Mouse (Mus musculus) ES-E14 (cell line): Measurements from ENCODE around the gene Ryr1. TPM values are rescaled to one million over a fixed set of nuclear protein-coding genes. Genes with fewer than 3 reads are reported as not detected.

Experiments used
- DNase-seq: peaks from one replicate; pipeline ENCODE4 v3.0.0-alpha.2; 2013; ENCODE audit warnings: low read depth, low spot score
- H3K27ac ChIP-seq: 2 replicates; pipeline ENCODE4 v1.5.1; 2012; ENCODE audit warnings: low read depth, mild to moderate bottlenecking, low read length, moderate library complexity, mixed read lengths; ENCODE audit not compliant: poor library complexity, insufficient read depth, severe bottlenecking
- H3K36me3 ChIP-seq: 2 replicates; pipeline ENCODE4 v1.6.1; 2012; ENCODE audit warnings: mild to moderate bottlenecking, low read length, moderate library complexity, mixed read lengths; ENCODE audit not compliant: control insufficient read depth, poor library complexity, insufficient read depth, severe bottlenecking
- H3K4me1 ChIP-seq, 2 experiments: fragments of 150-350 bp in 1 of 2; sonication (generic) in 1 of 2; 2 replicates each; pipeline ENCODE4 v1.6.1; 2012; ENCODE audit warnings: low read length in 2 of 2, mild to moderate bottlenecking in 1 of 2, mixed read lengths in 1 of 2; ENCODE audit not compliant: control insufficient read depth in 2 of 2, insufficient read depth in 2 of 2, poor library complexity in 1 of 2
- H3K4me3 ChIP-seq, 2 experiments: fragments of 150-350 bp in 1 of 2; sonication (generic) in 1 of 2; 2 replicates each; pipeline ENCODE4 v1.5.1; 2012; ENCODE audit warnings: low read length in 2 of 2, low read depth in 1 of 2, mild to moderate bottlenecking in 1 of 2, mixed read lengths in 1 of 2; ENCODE audit not compliant: insufficient read depth in 1 of 2, poor library complexity in 1 of 2, severe bottlenecking in 1 of 2
- H3K9ac ChIP-seq: 2 replicates; pipeline ENCODE4 v1.6.1; 2012; ENCODE audit warnings: low read depth, mild to moderate bottlenecking, low read length, mixed read lengths; ENCODE audit not compliant: poor library complexity, insufficient read depth, severe bottlenecking
- H3K9me3 ChIP-seq: fragments of 150-350 bp; sonication (generic); 2 replicates; pipeline ENCODE4 v1.6.1; 2012; ENCODE audit warnings: low read depth, mild to moderate bottlenecking, low read length; ENCODE audit not compliant: control insufficient read depth, insufficient read depth
- CHD2 ChIP-seq: IDR thresholded peaks from 2 replicates; pipeline ENCODE4 v1.6.1; 2014; ENCODE audit warnings: mild to moderate bottlenecking, low read depth, low read length, inconsistent platforms
- HCFC1 ChIP-seq: IDR thresholded peaks from 2 replicates; pipeline ENCODE4 v1.6.1; 2012; ENCODE audit warnings: low read length, inconsistent platforms, borderline replicate concordance; ENCODE audit not compliant: insufficient read depth
- MAFK ChIP-seq: IDR thresholded peaks from 2 replicates; pipeline ENCODE4 v1.6.1; 2014; ENCODE audit warnings: mild to moderate bottlenecking, low read depth, low read length, inconsistent platforms; ENCODE audit not compliant: insufficient read depth
- ZC3H11A ChIP-seq: IDR thresholded peaks from 2 replicates; pipeline ENCODE4 v1.6.1; 2012; ENCODE audit warnings: low read depth, mild to moderate bottlenecking, inconsistent platforms, low read length, borderline replicate concordance
- ZNF384 ChIP-seq: IDR thresholded peaks from 2 replicates; pipeline ENCODE4 v1.6.1; 2012; ENCODE audit warnings: low read depth, low read length, inconsistent platforms
- in situ Hi-C, 2 experiments: fragments of 600-800 bp; cut with MboI; formaldehyde crosslinking; loops; one replicate each; pipeline ENCODE4 v1.15.1; 2025; ENCODE audit warnings: low sequenced_read_pairs in 2 of 2, inconsistent platforms in 1 of 2; ENCODE audit not compliant: unreplicated experiment in 2 of 2
- total RNA-seq: library from RNA; depleted of rRNA; stranded (reverse); fragments of 300-350 nt; gene quantifications from 2 replicates; pipeline ENCODE4 v1.2.3, GENCODE M21; 2012

The Ryr1 gene
- total RNA-seq, 1 experiment = 5.1 TPM

DNA sequence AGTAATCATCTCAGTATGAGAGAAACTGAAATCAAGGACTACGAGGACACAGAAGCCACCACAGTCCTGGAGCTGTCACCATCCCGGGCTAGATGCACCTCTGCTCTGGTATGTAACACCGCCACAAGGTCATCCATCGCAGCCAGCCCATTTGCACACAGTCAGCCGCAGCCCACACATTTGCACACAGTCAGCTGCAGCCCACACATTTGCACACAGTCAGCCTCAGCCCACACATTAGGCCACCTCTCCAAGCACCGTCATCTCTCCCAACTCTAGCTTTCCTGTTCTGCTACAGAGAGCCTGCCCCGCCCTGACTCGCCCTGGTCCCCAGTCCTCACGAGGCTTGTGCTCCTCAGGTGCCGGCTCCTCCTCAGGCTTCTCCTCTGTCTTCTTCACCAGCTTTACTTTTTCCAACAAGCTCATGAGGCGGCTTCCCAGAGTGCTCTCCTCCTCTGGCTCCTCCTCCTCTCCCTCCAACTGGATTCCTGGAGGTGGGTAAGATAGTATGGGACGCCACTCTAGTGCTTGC, 45.5 kb downstream of the Ryr1 start:
- in situ Hi-C loops = no loop called here
- TF ChIP-seq MAFK (no peak), HCFC1 (no peak), ZNF384 (no peak), CHD2 (no peak), ZC3H11A (no peak)
- H3K27ac ChIP-seq = no peak overlapping the region
- H3K9me3 ChIP-seq = no peaks in the 10 kb centered on the region
- H3K4me1 ChIP-seq = peaks cover 2 to 19% of the 10 kb centered on the region in 2 experiments; a peak in 1 of 4 replicates
- peak overlapping the region; percentile 30 to 51; a peak in 3 of 4 replicates for H3K4me3 ChIP-seq
- 0 out of 2 replicates have a peak overlapping the region, but pooled peaks have one; percentile 49 for H3K9ac ChIP-seq
- H3K36me3 ChIP-seq = no peaks in the 10 kb centered on the region
- DNase-seq = no peak

GRCm38 (mm10) chr7:29076977-29077376, 48.0 kb downstream of the Ryr1 start:
- Histone ChIP-seq H3K27ac (no peak overlapping the region), H3K36me3 (no peaks in the 10 kb centered on the region), H3K9me3 (no peaks in the 10 kb centered on the region), H3K9ac (no peak overlapping the region), H3K4me3 (no peak overlapping the region), H3K4me1 (peaks cover 2 to 20% of the 10 kb centered on the region in 2 experiments; a peak in 1 of 4 replicates)
- DNase-seq = no peak
- in situ Hi-C loops = no loop called here
- TF ChIP-seq ZNF384 = no peak
- no peak for TF ChIP-seq HCFC1
- TF ChIP-seq ZC3H11A = no peak

DNA sequence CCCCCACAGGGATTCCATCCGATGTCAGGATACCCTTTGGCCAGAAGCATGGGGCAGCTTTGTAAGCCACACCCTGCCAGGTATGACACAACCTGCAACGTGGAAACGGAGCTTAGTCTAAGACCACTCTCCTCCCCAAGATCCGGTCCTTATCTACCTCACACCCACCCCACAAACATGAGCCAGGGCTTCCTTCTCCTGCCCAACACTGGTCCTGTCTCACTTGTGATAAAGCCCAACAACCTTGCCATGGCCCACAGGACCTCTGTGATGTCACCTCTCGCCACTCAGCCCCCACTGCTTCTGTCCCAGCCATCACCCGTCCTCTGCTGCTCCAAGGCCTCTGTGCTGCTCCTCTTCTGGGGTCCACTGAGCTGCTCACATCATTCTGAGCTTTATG, 49.8 kb downstream of the Ryr1 start:
- Histone ChIP-seq H3K36me3 (no peaks in the 10 kb centered on the region), H3K4me1 (peaks cover 2 to 22% of the 10 kb centered on the region in 2 experiments; a peak in 1 of 4 replicates), H3K4me3 (no peak overlapping the region), H3K9me3 (no peaks in the 10 kb centered on the region), H3K9ac (no peak overlapping the region), H3K27ac (no peak overlapping the region)
- no peak for DNase-seq
- TF ChIP-seq CHD2 (no peak), ZNF384 (no peak), HCFC1 (no peak), MAFK (no peak), ZC3H11A (no peak)
- in situ Hi-C loops = no loop called here

- H3K36me3 ChIP-seq = no peaks in the 10 kb centered on the region
- in situ Hi-C loops = no loop called here
- TF ChIP-seq HCFC1 (peak; percentile 30; the same call in 1 of the 2 replicates), ZC3H11A (no peak), MAFK (no peak), CHD2 (no peak)
- DNase-seq = no peak
- no peak overlapping the region for H3K9ac ChIP-seq
- peaks cover 0 to 18% of the 10 kb centered on the region in 2 experiments; a peak in 2 of 4 replicates for H3K4me1 ChIP-seq
- H3K9me3 ChIP-seq = no peaks in the 10 kb centered on the region
- H3K4me3 ChIP-seq = no peak overlapping the region
- no peak overlapping the region for H3K27ac ChIP-seq
Measured at GRCm38 (mm10) chr7:29072689-29073088, 52.3 kb downstream of the Ryr1 start.
